8 mouse cellular contexts compared by ENCODE assay signal in genomic region chr5:25848058-25848457, GRCm38 (mm10).
DNase-seq lines count a peak whose midpoint lies in the region; ATAC-seq and TF ChIP-seq lines count a peak whose summit lies in the region.

No protein-coding gene starts in this region.

- in situ Hi-C loops in Patski (cut with MboI; ENCODE audit: low pct_unique_long_range_greater_than_20kb): no loop called here

- POLR2A ChIA-PET in Patski (lab: Charles Lee): no interaction called here

- H3K4me1 ChIP-seq in hindbrain, embryonic 10.5 days (replicated peaks): no peaks in the 10 kb centered on the region
- H3K4me1 ChIP-seq in hindbrain, embryonic 12.5 days: no peaks in the 10 kb centered on the region
- no peaks in the 10 kb centered on the region for H3K4me1 ChIP-seq in hindbrain, embryonic 14.5 days (replicated peaks; ENCODE audit: control insufficient read depth, insufficient read depth, low read length)
- no peaks in the 10 kb centered on the region for H3K4me1 ChIP-seq in liver, postnatal 0 days (ENCODE audit: insufficient read depth)

- TF ChIP-seq CTCF in Patski (IDR thresholded peaks at IDR 0.05): peak; percentile 56
- TF ChIP-seq CTCF in liver, postnatal 0 days (IDR thresholded peaks at IDR 0.05; ENCODE audit: low read depth): peak; percentile 48

- no peaks in the 10 kb centered on the region for H3K9me3 ChIP-seq in hindbrain, embryonic 10.5 days
- no peaks in the 10 kb centered on the region for H3K9me3 ChIP-seq in hindbrain, embryonic 12.5 days (replicated peaks)
- no peaks in the 10 kb centered on the region for H3K9me3 ChIP-seq in hindbrain, embryonic 14.5 days (ENCODE audit: control insufficient read depth, low read length)
- no peaks in the 10 kb centered on the region for H3K9me3 ChIP-seq in liver, postnatal 0 days (ENCODE audit: low read length)

- CTCF ChIA-PET in Patski (lab: Charles Lee): interaction anchor here (1.4 kb wide), 1 partner anchor 9 kb away, joined by 5 read pairs; no protein-coding TSS in a partner anchor

- H3K9ac ChIP-seq in hindbrain, embryonic 12.5 days: no peak overlapping the region
- H3K9ac ChIP-seq in hindbrain, embryonic 14.5 days: no peak overlapping the region
- no peak overlapping the region for H3K9ac ChIP-seq in liver, postnatal 0 days (replicated peaks)

- no peak for ATAC-seq in hindbrain, embryonic 12.5 days (ENCODE audit: low FRiP score)
- no peak for ATAC-seq in Patski
- ATAC-seq in hindbrain, embryonic 14.5 days (ENCODE audit: low FRiP score): 0 out of 2 replicates have a peak, but pooled peaks have one; percentile 41
- ATAC-seq in liver, postnatal 0 days: no peak
- ATAC-seq in granulocyte monocyte progenitor cell, adult 5-6 weeks (replicated peaks; ENCODE audit: poor library complexity, severe bottlenecking): no peak; the same call in 1 of the 2 replicates

- no peak for TF ChIP-seq EP300 in liver, postnatal 0 days (IDR thresholded peaks at IDR 0.05; ENCODE audit: low read depth)

- no peaks in the 10 kb centered on the region for H3K36me3 ChIP-seq in hindbrain, embryonic 10.5 days
- no peaks in the 10 kb centered on the region for H3K36me3 ChIP-seq in hindbrain, embryonic 12.5 days
- H3K36me3 ChIP-seq in hindbrain, embryonic 14.5 days (replicated peaks; ENCODE audit: control insufficient read depth, insufficient read depth): no peaks in the 10 kb centered on the region
- no peaks in the 10 kb centered on the region for H3K36me3 ChIP-seq in liver, postnatal 0 days (replicated peaks; ENCODE audit: insufficient read depth, low read length)

- no peaks in the 10 kb centered on the region for H3K27me3 ChIP-seq in hindbrain, embryonic 10.5 days (ENCODE audit: insufficient read depth, poor library complexity, severe bottlenecking)
- H3K27me3 ChIP-seq in hindbrain, embryonic 12.5 days: no peaks in the 10 kb centered on the region
- H3K27me3 ChIP-seq in Patski: peaks cover 5% of the 10 kb centered on the region
- H3K27me3 ChIP-seq in hindbrain, embryonic 14.5 days (ENCODE audit: control insufficient read depth, insufficient read depth, low read length): no peaks in the 10 kb centered on the region
- no peaks in the 10 kb centered on the region for H3K27me3 ChIP-seq in liver, postnatal 0 days (ENCODE audit: insufficient read depth, low read length)

- peak; percentile 58 for DNase-seq in hindbrain, embryonic 10.5 days (ENCODE audit: low spot score)
- DNase-seq in Patski (ENCODE audit: low read depth, low spot score): no peak
- peak; percentile 91 to 93 for DNase-seq in cerebellum, postnatal 10 days
- DNase-seq in hindbrain, embryonic 14.5 days (ENCODE audit: low spot score): peak; percentile 68
- DNase-seq in liver, postnatal 0 days: peak; percentile 35
- peak; percentile 44 for DNase-seq in right cerebral cortex, postnatal 25 days

- H3K4me2 ChIP-seq in hindbrain, embryonic 12.5 days (replicated peaks): no peak overlapping the region
- no peak overlapping the region for H3K4me2 ChIP-seq in hindbrain, embryonic 14.5 days (replicated peaks)
- no peak overlapping the region for H3K4me2 ChIP-seq in liver, postnatal 0 days (ENCODE audit: low read depth, low read length)

- no peak overlapping the region for H3K27ac ChIP-seq in hindbrain, embryonic 10.5 days
- H3K27ac ChIP-seq in hindbrain, embryonic 12.5 days: no peak overlapping the region
- H3K27ac ChIP-seq in hindbrain, embryonic 14.5 days: no peak overlapping the region
- H3K27ac ChIP-seq in liver, postnatal 0 days (ENCODE audit: low read depth): no peak overlapping the region

- 53% methylated on average over 9 of the region's 9 CpGs for WGBS in hindbrain, embryonic 10.5 days
- WGBS in hindbrain, embryonic 12.5 days: 55% methylated on average over 9 of the region's 9 CpGs
- 48% methylated on average over 9 of the region's 9 CpGs for WGBS in hindbrain, embryonic 14.5 days
- 48% methylated on average over 9 of the region's 9 CpGs for WGBS in liver, postnatal 0 days (ENCODE audit: insufficient replicate concordance)

- no peak overlapping the region for H3K4me3 ChIP-seq in hindbrain, embryonic 10.5 days
- H3K4me3 ChIP-seq in hindbrain, embryonic 12.5 days: no peak overlapping the region
- no peak overlapping the region for H3K4me3 ChIP-seq in hindbrain, embryonic 14.5 days (replicated peaks; ENCODE audit: low read length)
- no peak overlapping the region for H3K4me3 ChIP-seq in liver, postnatal 0 days (ENCODE audit: low read depth, low read length)
